Mouse (Mus musculus) duodenum, adult 2 months (tissue): ENCODE measurements around the gene Cybc1. TPM values are rescaled to one million over a fixed set of nuclear protein-coding genes. Genes with fewer than 3 reads are reported as not detected.

Experiments used
- polyA plus RNA-seq: library from polyadenylated mRNA; depleted of rRNA; stranded (reverse); fragments of >200 nt; gene quantifications from 2 replicates; pipeline ENCODE4 v1.2.3, GENCODE M21; 2012; ENCODE audit warnings: low replicate concordance; rRNA removed

Cybc1 gene
- 13.3 and 14.8 TPM in 2 replicates for polyA plus RNA-seq

GRCm38 (mm10) chr11:121229018-121229439, at the start of gene Cybc1:
TSS of gene Cybc1 (minus strand) at chr11:121229322.

GRCm38 (mm10) chr11:121259160-121260100, 30.3 kb upstream of the Cybc1 start, which contains the start of gene Foxk2:
TSS of gene Foxk2 (plus strand) at chr11:121259990.

GRCm38 (mm10) chr11:121236564-121237344, 7.6 kb upstream of the Cybc1 start, which contains the start of gene Narf:
TSS of gene Narf (plus strand) at chr11:121237253.

GRCm38 (mm10) chr11:121204161-121205006, 24.7 kb downstream of the Cybc1 start, which contains the start of the genes Hexdc and Ogfod3:
TSS of gene Hexdc (plus strand) at chr11:121204433.
TSS of gene Ogfod3 (minus strand) at chr11:121204711.

Other genes with a start within 250 kb of the Cybc1 start
- gene Csnk1d, start 238.0 kb downstream of the Cybc1 start, polyA plus RNA-seq: 33.6 and 40.6 TPM in 2 replicates
- 32.2 and 59.4 TPM in 2 replicates for gene Cd7, start 189.9 kb downstream of the Cybc1 start, polyA plus RNA-seq
- 107 and 277 TPM in 2 replicates for gene Sectm1b, start 165.8 kb downstream of the Cybc1 start, polyA plus RNA-seq
- gene Sectm1a, start 148.1 kb downstream of the Cybc1 start, polyA plus RNA-seq: 3.3 and 8.6 TPM in 2 replicates
- gene Tex19.2, start 110.6 kb downstream of the Cybc1 start, polyA plus RNA-seq: 0.08 and 0.18 TPM in 2 replicates
- not detected in 2 replicates for gene Tex19.1, start 83.2 kb downstream of the Cybc1 start, polyA plus RNA-seq
- gene Uts2r, start 69.1 kb downstream of the Cybc1 start, polyA plus RNA-seq: not detected in 2 replicates
- 21.6 and 29.7 TPM in 2 replicates for gene Hexdc, start 24.9 kb downstream of the Cybc1 start, polyA plus RNA-seq
- 18.2 and 19.4 TPM in 2 replicates for gene Ogfod3, start 24.6 kb downstream of the Cybc1 start, polyA plus RNA-seq
- gene Narf, start 7.9 kb upstream of the Cybc1 start, polyA plus RNA-seq: 21.3 and 26.4 TPM in 2 replicates
- gene Foxk2, start 30.7 kb upstream of the Cybc1 start, polyA plus RNA-seq: 15.5 and 25.4 TPM in 2 replicates
- 19.7 and 21.2 TPM in 2 replicates for gene Wdr45b, start 125.1 kb upstream of the Cybc1 start, polyA plus RNA-seq
- gene Rab40b, start 158.9 kb upstream of the Cybc1 start, polyA plus RNA-seq: 0.56 and 0.75 TPM in 2 replicates
- gene Fn3krp, start 192.1 kb upstream of the Cybc1 start, polyA plus RNA-seq: 0.66 and 1.1 TPM in 2 replicates
- 0.40 and 0.41 TPM in 2 replicates for gene Fn3k, start 205.6 kb upstream of the Cybc1 start, polyA plus RNA-seq
- gene Tbcd, start 222.6 kb upstream of the Cybc1 start, polyA plus RNA-seq: 27.9 and 31.1 TPM in 2 replicates